Mouse (Mus musculus): Measurements from ENCODE around the gene Actg2. TPM values are rescaled to one million over a fixed set of nuclear protein-coding genes. Genes with fewer than 3 reads are reported as not detected.

Gene Actg2
- polyA plus RNA-seq, 1 experiment from 2014 or later = 2,265 TPM

DNA sequence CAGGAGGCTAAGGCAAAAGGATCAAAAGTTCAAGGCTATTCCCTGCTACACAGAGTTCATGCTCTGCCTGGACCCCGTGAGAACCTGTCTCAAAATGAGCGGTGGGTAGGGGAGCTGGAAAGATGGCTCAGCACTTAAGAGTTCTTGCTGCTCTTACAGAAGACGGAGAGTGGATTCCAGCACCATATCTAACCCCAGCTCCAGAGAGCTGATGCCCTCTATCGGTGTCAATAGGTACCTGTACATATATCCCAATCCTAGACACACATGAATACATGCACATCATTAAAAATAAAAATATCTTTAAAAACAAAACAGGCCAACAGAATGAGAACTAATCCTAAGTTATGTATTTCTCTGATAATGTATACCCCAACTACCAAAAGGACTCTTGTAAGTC is 57.8 kb downstream of the Actg2 start:
- Histone ChIP-seq H3K27me3 (replicated peaks; ENCODE audit: control insufficient read depth, insufficient read depth, low read length) (no peaks in the 10 kb centered on the region), H3K4me2 (replicated peaks; ENCODE audit: low read depth) (no peak overlapping the region), H3K9ac (ENCODE audit: low read depth, low read length) (no peak overlapping the region), H3K4me1 (replicated peaks; ENCODE audit: control insufficient read depth, insufficient read depth, low read length) (no peaks in the 10 kb centered on the region), H3K27ac (ENCODE audit: low read depth, low read length) (no peak overlapping the region), H3K4me3 (ENCODE audit: low read depth, low read length) (no peak overlapping the region), H3K36me3 (ENCODE audit: control insufficient read depth, insufficient read depth) (peaks cover 28% of the 10 kb centered on the region), H3K9me3 (ENCODE audit: control insufficient read depth) (no peaks in the 10 kb centered on the region)
- TF ChIP-seq CTCF (IDR thresholded peaks at IDR 0.05; ENCODE audit: low read depth) = peak; percentile 55
- 71% methylated on average over 4 of the region's 4 CpGs for WGBS
- no peak for ATAC-seq

DNA sequence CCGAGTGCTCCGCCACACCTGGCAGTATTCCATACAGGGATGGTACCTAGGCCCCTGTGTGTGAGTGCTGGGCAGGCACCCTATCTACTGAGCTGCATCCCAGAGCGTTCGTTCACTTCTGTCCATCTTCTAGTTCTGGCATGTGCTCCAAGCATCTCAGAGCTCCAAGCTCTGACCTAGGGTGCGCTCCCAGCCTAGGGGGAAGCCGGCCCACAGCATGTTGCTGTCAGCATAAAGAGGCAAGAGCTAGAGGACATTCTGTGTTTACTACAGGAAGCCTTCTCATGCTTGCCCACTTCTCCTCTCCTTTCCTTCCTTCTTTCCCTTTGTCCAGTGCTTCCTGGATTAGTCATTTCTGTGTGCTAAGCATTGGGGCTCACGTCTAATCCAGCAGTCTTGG is 60.6 kb downstream of the Actg2 start:
- Histone ChIP-seq H3K27me3 (replicated peaks; ENCODE audit: control insufficient read depth, insufficient read depth, low read length) (no peaks in the 10 kb centered on the region), H3K9ac (ENCODE audit: low read depth, low read length) (no peak overlapping the region), H3K36me3 (ENCODE audit: control insufficient read depth, insufficient read depth) (peaks cover 15% of the 10 kb centered on the region; the same call in 1 of the 2 replicates), H3K4me3 (ENCODE audit: low read depth, low read length) (no peak overlapping the region), H3K4me2 (replicated peaks; ENCODE audit: low read depth) (no peak overlapping the region), H3K9me3 (ENCODE audit: control insufficient read depth) (no peaks in the 10 kb centered on the region), H3K4me1 (replicated peaks; ENCODE audit: control insufficient read depth, insufficient read depth, low read length) (no peaks in the 10 kb centered on the region), H3K27ac (ENCODE audit: low read depth, low read length) (no peak overlapping the region)
- TF ChIP-seq CTCF (IDR thresholded peaks at IDR 0.05; ENCODE audit: low read depth) = no peak
- no peak for ATAC-seq
- 65% methylated on average over 7 of the region's 7 CpGs for WGBS

DNA sequence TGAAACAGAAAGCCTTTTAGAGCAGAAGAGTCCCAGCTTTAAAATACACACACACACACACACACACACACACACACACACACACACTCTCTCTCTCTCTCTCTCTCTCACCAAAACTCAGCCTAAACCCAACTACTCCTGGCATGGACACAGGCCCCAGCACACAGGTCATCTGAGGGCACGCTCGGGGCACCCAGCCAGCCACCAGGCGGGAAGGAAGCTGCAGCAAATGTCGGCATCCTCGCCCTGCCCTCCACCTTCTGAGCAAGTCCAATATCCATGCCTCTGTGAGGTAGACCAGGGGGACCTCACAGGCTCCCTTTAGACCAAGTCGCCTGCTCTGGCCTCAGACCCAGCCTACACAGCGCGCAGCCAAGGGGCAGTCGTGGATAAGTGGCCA is 62.8 kb downstream of the Actg2 start:
- Histone ChIP-seq H3K27ac (ENCODE audit: low read depth, low read length) (no peak overlapping the region), H3K9me3 (ENCODE audit: control insufficient read depth) (no peaks in the 10 kb centered on the region), H3K36me3 (ENCODE audit: control insufficient read depth, insufficient read depth) (no peaks in the 10 kb centered on the region), H3K4me2 (replicated peaks; ENCODE audit: low read depth) (no peak overlapping the region), H3K4me1 (replicated peaks; ENCODE audit: control insufficient read depth, insufficient read depth, low read length) (no peaks in the 10 kb centered on the region), H3K4me3 (ENCODE audit: low read depth, low read length) (no peak overlapping the region), H3K9ac (ENCODE audit: low read depth, low read length) (no peak overlapping the region), H3K27me3 (replicated peaks; ENCODE audit: control insufficient read depth, insufficient read depth, low read length) (no peaks in the 10 kb centered on the region)
- no peak for TF ChIP-seq CTCF (IDR thresholded peaks at IDR 0.05; ENCODE audit: low read depth)
- 78% methylated on average over 9 of the region's 9 CpGs for WGBS
- no peak for ATAC-seq

DNA sequence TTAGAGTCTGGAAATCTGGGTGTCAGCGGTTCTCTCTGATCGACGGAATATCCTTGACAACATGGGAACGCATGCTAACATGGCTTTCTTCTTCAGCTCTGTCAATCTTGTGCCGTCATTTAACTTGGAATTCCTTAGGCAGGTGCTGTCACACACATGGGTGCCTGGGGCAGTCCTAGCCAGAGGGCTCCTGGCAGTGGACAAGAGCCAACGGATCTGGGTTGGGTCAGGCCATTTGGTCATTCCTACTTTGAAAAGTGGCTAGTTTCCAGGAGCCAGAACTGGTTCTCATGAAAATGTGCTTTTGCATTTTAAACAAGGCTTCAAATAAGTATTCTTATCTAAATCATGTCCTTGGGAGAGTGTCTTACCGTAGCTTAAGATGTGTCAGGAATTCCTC is 64.3 kb downstream of the Actg2 start:
- no peaks in the 10 kb centered on the region for H3K36me3 ChIP-seq (ENCODE audit: control insufficient read depth, insufficient read depth)
- no peak overlapping the region for H3K4me3 ChIP-seq (ENCODE audit: low read depth, low read length)
- no peak for ATAC-seq
- TF ChIP-seq CTCF (IDR thresholded peaks at IDR 0.05; ENCODE audit: low read depth) = no peak
- H3K9ac ChIP-seq (ENCODE audit: low read depth, low read length) = no peak overlapping the region
- no peaks in the 10 kb centered on the region for H3K27me3 ChIP-seq (replicated peaks; ENCODE audit: control insufficient read depth, insufficient read depth, low read length)
- H3K4me1 ChIP-seq (replicated peaks; ENCODE audit: control insufficient read depth, insufficient read depth, low read length) = no peaks in the 10 kb centered on the region
- no peaks in the 10 kb centered on the region for H3K9me3 ChIP-seq (ENCODE audit: control insufficient read depth)
- 89% methylated on average over 7 of the region's 7 CpGs for WGBS
- no peak overlapping the region for H3K4me2 ChIP-seq (replicated peaks; ENCODE audit: low read depth)
- no peak overlapping the region for H3K27ac ChIP-seq (ENCODE audit: low read depth, low read length)

DNA sequence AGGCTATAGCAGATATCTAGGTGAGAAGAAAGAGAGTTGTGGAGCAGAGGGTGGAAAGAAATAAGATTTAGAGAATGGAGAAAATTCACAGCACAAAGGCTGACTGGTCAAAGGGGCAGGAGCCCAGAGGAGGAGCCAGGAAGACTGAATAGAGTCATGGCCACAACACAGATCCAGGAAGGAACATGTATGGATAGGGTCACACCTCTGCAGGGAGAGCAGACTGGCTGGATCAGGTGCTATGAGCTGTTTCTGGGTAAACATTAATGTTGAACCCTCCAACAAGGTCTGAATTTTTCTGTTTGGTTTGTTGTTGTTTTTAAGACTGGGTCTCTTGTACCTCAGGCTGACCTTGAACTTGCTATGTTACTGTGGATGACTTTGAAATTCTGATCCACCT is 72.1 kb downstream of the Actg2 start:
- H3K4me3 ChIP-seq (ENCODE audit: low read depth, low read length) = no peak overlapping the region
- no peaks in the 10 kb centered on the region for H3K36me3 ChIP-seq (ENCODE audit: control insufficient read depth, insufficient read depth)
- ATAC-seq = no peak
- no peak overlapping the region for H3K9ac ChIP-seq (ENCODE audit: low read depth, low read length)
- H3K27ac ChIP-seq (ENCODE audit: low read depth, low read length) = no peak overlapping the region
- no peaks in the 10 kb centered on the region for H3K27me3 ChIP-seq (replicated peaks; ENCODE audit: control insufficient read depth, insufficient read depth, low read length)
- H3K4me2 ChIP-seq (replicated peaks; ENCODE audit: low read depth) = no peak overlapping the region
- peaks cover 3% of the 10 kb centered on the region; the same call in 1 of the 2 replicates for H3K4me1 ChIP-seq (replicated peaks; ENCODE audit: control insufficient read depth, insufficient read depth, low read length)
- TF ChIP-seq CTCF (IDR thresholded peaks at IDR 0.05; ENCODE audit: low read depth) = no peak
- no peaks in the 10 kb centered on the region for H3K9me3 ChIP-seq (ENCODE audit: control insufficient read depth)

Other genes with a start within 250 kb of the Actg2 start
- gene Mthfd2, start 210.4 kb downstream of the Actg2 start, polyA plus RNA-seq (2015; fragmentation: Nextera tagmentation; extraction: Ambion mirVana) = 17.6 and 18.4 TPM in 2 replicates
- gene Mob1a, start 210.2 kb downstream of the Actg2 start, polyA plus RNA-seq (2015; fragmentation: Nextera tagmentation; extraction: Ambion mirVana) = 29.7 and 30.8 TPM in 2 replicates
- gene Bola3, start 187.1 kb downstream of the Actg2 start, polyA plus RNA-seq (2015; fragmentation: Nextera tagmentation; extraction: Ambion mirVana) = 167 and 184 TPM in 2 replicates
- 28.1 and 34.3 TPM in 2 replicates for gene Tet3, start 77.2 kb downstream of the Actg2 start, polyA plus RNA-seq (2015; fragmentation: Nextera tagmentation; extraction: Ambion mirVana)
- 30.9 and 33.7 TPM in 2 replicates for gene Dguok, start 29.3 kb downstream of the Actg2 start, polyA plus RNA-seq (2015; fragmentation: Nextera tagmentation; extraction: Ambion mirVana)
- 24.9 and 28.1 TPM in 2 replicates for gene Stambp, start 36.5 kb upstream of the Actg2 start, polyA plus RNA-seq (2015; fragmentation: Nextera tagmentation; extraction: Ambion mirVana)
- 4.5 and 5.3 TPM in 2 replicates for gene Clec4f, start 119.9 kb upstream of the Actg2 start, polyA plus RNA-seq (2015; fragmentation: Nextera tagmentation; extraction: Ambion mirVana)
- gene Cd207, start 141.6 kb upstream of the Actg2 start, polyA plus RNA-seq (2015; fragmentation: Nextera tagmentation; extraction: Ambion mirVana) = not detected in 2 replicates
- gene Vax2, start 175.0 kb upstream of the Actg2 start, polyA plus RNA-seq (2015; fragmentation: Nextera tagmentation; extraction: Ambion mirVana) = not detected in 2 replicates
- gene Atp6v1b1, start 206.7 kb upstream of the Actg2 start, polyA plus RNA-seq (2015; fragmentation: Nextera tagmentation; extraction: Ambion mirVana) = not detected in 2 replicates
- gene Ankrd53, start 226.4 kb upstream of the Actg2 start, polyA plus RNA-seq (2015; fragmentation: Nextera tagmentation; extraction: Ambion mirVana) = not detected in 2 replicates
- 107 and 111 TPM in 2 replicates for gene Tex261, start 239.5 kb upstream of the Actg2 start, polyA plus RNA-seq (2015; fragmentation: Nextera tagmentation; extraction: Ambion mirVana)